Mouse (Mus musculus): Measurements from ENCODE around the gene Fancd2. TPM values are rescaled to one million over a fixed set of nuclear protein-coding genes. Genes with fewer than 3 reads are reported as not detected.

The Fancd2 gene
- polyA plus RNA-seq, 1 experiment from 2014 or later, result 17.7 TPM

- H3K4me3 ChIP-seq (ENCODE audit: low read depth, low read length), result no peak overlapping the region
- ATAC-seq (replicated peaks; ENCODE audit: insufficient number of reproducible peaks, low FRiP score, low TSS enrichment, low read depth), result no peak
- H3K4me1 ChIP-seq (ENCODE audit: control insufficient read depth, insufficient read depth, low read length), result no peaks in the 10 kb centered on the region
- H3K36me3 ChIP-seq (replicated peaks; ENCODE audit: control insufficient read depth, insufficient read depth, low read depth, low read length), result no peaks in the 10 kb centered on the region
- no peak overlapping the region for H3K4me2 ChIP-seq (ENCODE audit: low read depth, low read length)
- no peak overlapping the region for H3K27ac ChIP-seq (replicated peaks; ENCODE audit: low read depth, low read length)
- H3K9ac ChIP-seq (replicated peaks; ENCODE audit: low read length), result no peak overlapping the region
- no peaks in the 10 kb centered on the region for H3K27me3 ChIP-seq (ENCODE audit: control insufficient read depth, insufficient read depth, low read length)
- 86% methylated on average over 8 of the region's 8 CpGs for WGBS
- H3K9me3 ChIP-seq (replicated peaks; ENCODE audit: control insufficient read depth, low read length), result no peaks in the 10 kb centered on the region
- DNase-seq (ENCODE audit: low spot score), result no peak
Measured at GRCm38 (mm10) chr6:113642605-113643004, 111.1 kb downstream of the Fancd2 start.

GRCm38 (mm10) chr6:113643021-113643420 is 111.5 kb downstream of the Fancd2 start:
- Histone ChIP-seq H3K27ac (replicated peaks; ENCODE audit: low read depth, low read length) (no peak overlapping the region), H3K9me3 (replicated peaks; ENCODE audit: control insufficient read depth, low read length) (no peaks in the 10 kb centered on the region), H3K4me3 (ENCODE audit: low read depth, low read length) (no peak overlapping the region), H3K4me1 (ENCODE audit: control insufficient read depth, insufficient read depth, low read length) (no peaks in the 10 kb centered on the region), H3K4me2 (ENCODE audit: low read depth, low read length) (no peak overlapping the region), H3K27me3 (ENCODE audit: control insufficient read depth, insufficient read depth, low read length) (no peaks in the 10 kb centered on the region), H3K9ac (replicated peaks; ENCODE audit: low read length) (no peak overlapping the region), H3K36me3 (replicated peaks; ENCODE audit: control insufficient read depth, insufficient read depth, low read depth, low read length) (no peaks in the 10 kb centered on the region)
- no peak for ATAC-seq (replicated peaks; ENCODE audit: insufficient number of reproducible peaks, low FRiP score, low TSS enrichment, low read depth)
- no peak for DNase-seq (ENCODE audit: low spot score)
- 81% methylated on average over 4 of the region's 4 CpGs for WGBS

GRCm38 (mm10) chr6:113643967-113644366 is 112.5 kb downstream of the Fancd2 start:
- no peak overlapping the region for H3K4me3 ChIP-seq (ENCODE audit: low read depth, low read length)
- H3K36me3 ChIP-seq (replicated peaks; ENCODE audit: control insufficient read depth, insufficient read depth, low read depth, low read length), result no peaks in the 10 kb centered on the region
- H3K9ac ChIP-seq (replicated peaks; ENCODE audit: low read length), result no peak overlapping the region
- no peak for ATAC-seq (replicated peaks; ENCODE audit: insufficient number of reproducible peaks, low FRiP score, low TSS enrichment, low read depth)
- H3K9me3 ChIP-seq (replicated peaks; ENCODE audit: control insufficient read depth, low read length), result no peaks in the 10 kb centered on the region
- no peaks in the 10 kb centered on the region for H3K27me3 ChIP-seq (ENCODE audit: control insufficient read depth, insufficient read depth, low read length)
- no peak for DNase-seq (ENCODE audit: low spot score)
- 93% methylated on average over 2 of the region's 2 CpGs for WGBS
- no peaks in the 10 kb centered on the region for H3K4me1 ChIP-seq (ENCODE audit: control insufficient read depth, insufficient read depth, low read length)
- H3K27ac ChIP-seq (replicated peaks; ENCODE audit: low read depth, low read length), result no peak overlapping the region
- no peak overlapping the region for H3K4me2 ChIP-seq (ENCODE audit: low read depth, low read length)

- Histone ChIP-seq H3K27me3 (ENCODE audit: control insufficient read depth, insufficient read depth, low read length) (no peaks in the 10 kb centered on the region), H3K4me1 (ENCODE audit: control insufficient read depth, insufficient read depth, low read length) (no peaks in the 10 kb centered on the region), H3K4me2 (ENCODE audit: low read depth, low read length) (no peak overlapping the region), H3K9ac (replicated peaks; ENCODE audit: low read length) (no peak overlapping the region), H3K4me3 (ENCODE audit: low read depth, low read length) (no peak overlapping the region), H3K27ac (replicated peaks; ENCODE audit: low read depth, low read length) (no peak overlapping the region), H3K36me3 (replicated peaks; ENCODE audit: control insufficient read depth, insufficient read depth, low read depth, low read length) (no peaks in the 10 kb centered on the region), H3K9me3 (replicated peaks; ENCODE audit: control insufficient read depth, low read length) (no peaks in the 10 kb centered on the region)
- 82% methylated on average over 8 of the region's 8 CpGs for WGBS
- no peak for DNase-seq (ENCODE audit: low spot score)
- no peak for ATAC-seq (replicated peaks; ENCODE audit: insufficient number of reproducible peaks, low FRiP score, low TSS enrichment, low read depth)
Measured at GRCm38 (mm10) chr6:113644808-113645207, 113.3 kb downstream of the Fancd2 start.

Small RNAs within 50 kb of the gene (microRNA-seq; reads per million reads assigned to microRNA genes)
- not detected for gene Gm23365 (ENCODE audit: borderline number of aligned reads)

Other genes starting within 250 kb of the Fancd2 start
- gene Cpne9, start 249.4 kb upstream of the Fancd2 start, polyA plus RNA-seq (2014; fragmentation: Nextera tagmentation; extraction: Ambion mirVana), result 0.10 and 0.14 TPM in 2 replicates
- 17.6 and 21.3 TPM in 2 replicates for gene Brpf1, start 224.5 kb upstream of the Fancd2 start, polyA plus RNA-seq (2014; fragmentation: Nextera tagmentation; extraction: Ambion mirVana)
- 13.0 and 14.6 TPM in 2 replicates for gene Ogg1, start 204.7 kb upstream of the Fancd2 start, polyA plus RNA-seq (2014; fragmentation: Nextera tagmentation; extraction: Ambion mirVana)
- gene Camk1, start 187.7 kb upstream of the Fancd2 start, polyA plus RNA-seq (2014; fragmentation: Nextera tagmentation; extraction: Ambion mirVana), result 73.5 and 77.1 TPM in 2 replicates
- gene Tada3, start 153.8 kb upstream of the Fancd2 start, polyA plus RNA-seq (2014; fragmentation: Nextera tagmentation; extraction: Ambion mirVana), result 44.3 and 51.0 TPM in 2 replicates
- gene Arpc4, start 153.6 kb upstream of the Fancd2 start, polyA plus RNA-seq (2014; fragmentation: Nextera tagmentation; extraction: Ambion mirVana), result 201 and 203 TPM in 2 replicates
- gene Ttll3, start 142.4 kb upstream of the Fancd2 start, polyA plus RNA-seq (2014; fragmentation: Nextera tagmentation; extraction: Ambion mirVana), result 2.2 and 2.7 TPM in 2 replicates
- 25.7 and 27.2 TPM in 2 replicates for gene Rpusd3, start 112.3 kb upstream of the Fancd2 start, polyA plus RNA-seq (2014; fragmentation: Nextera tagmentation; extraction: Ambion mirVana)
- gene Cidec, start 95.9 kb upstream of the Fancd2 start, polyA plus RNA-seq (2014; fragmentation: Nextera tagmentation; extraction: Ambion mirVana), result not detected in 2 replicates
- gene Jagn1, start 89.1 kb upstream of the Fancd2 start, polyA plus RNA-seq (2014; fragmentation: Nextera tagmentation; extraction: Ambion mirVana), result 72.6 and 77.6 TPM in 2 replicates
- gene Il17re, start 73.2 kb upstream of the Fancd2 start, polyA plus RNA-seq (2014; fragmentation: Nextera tagmentation; extraction: Ambion mirVana), result 1.2 and 2.3 TPM in 2 replicates
- gene Il17rc, start 60.3 kb upstream of the Fancd2 start, polyA plus RNA-seq (2014; fragmentation: Nextera tagmentation; extraction: Ambion mirVana), result 1.3 and 3.5 TPM in 2 replicates
- gene Creld1, start 48.4 kb upstream of the Fancd2 start, polyA plus RNA-seq (2014; fragmentation: Nextera tagmentation; extraction: Ambion mirVana), result 13.1 and 16.2 TPM in 2 replicates
- gene Prrt3, start 29.8 kb upstream of the Fancd2 start, polyA plus RNA-seq (2014; fragmentation: Nextera tagmentation; extraction: Ambion mirVana), result 0.90 and 1.3 TPM in 2 replicates
- 83.2 and 85.8 TPM in 2 replicates for gene Emc3, start within 50 bp of the Fancd2 start, polyA plus RNA-seq (2014; fragmentation: Nextera tagmentation; extraction: Ambion mirVana)
- gene Fancd2os, start 69.0 kb downstream of the Fancd2 start, polyA plus RNA-seq (2014; fragmentation: Nextera tagmentation; extraction: Ambion mirVana), result 0.20 TPM in 1 of 2 replicates, not detected in the other
- gene Brk1, start 73.1 kb downstream of the Fancd2 start, polyA plus RNA-seq (2014; fragmentation: Nextera tagmentation; extraction: Ambion mirVana), result 232 and 233 TPM in 2 replicates
- 56.9 and 64.0 TPM in 2 replicates for gene Vhl, start 92.3 kb downstream of the Fancd2 start, polyA plus RNA-seq (2014; fragmentation: Nextera tagmentation; extraction: Ambion mirVana)
- gene Irak2, start 106.8 kb downstream of the Fancd2 start, polyA plus RNA-seq (2014; fragmentation: Nextera tagmentation; extraction: Ambion mirVana), result 2.2 and 4.0 TPM in 2 replicates
- 0.84 and 1.6 TPM in 2 replicates for gene Tatdn2, start 165.4 kb downstream of the Fancd2 start, polyA plus RNA-seq (2014; fragmentation: Nextera tagmentation; extraction: Ambion mirVana)
- gene Ghrl, start 188.2 kb downstream of the Fancd2 start, polyA plus RNA-seq (2014; fragmentation: Nextera tagmentation; extraction: Ambion mirVana), result not detected in 2 replicates
- 274 and 299 TPM in 2 replicates for gene Sec13, start 209.1 kb downstream of the Fancd2 start, polyA plus RNA-seq (2014; fragmentation: Nextera tagmentation; extraction: Ambion mirVana)